ENCODE assay signal across 8 mouse cellular contexts in the genomic region with DNA sequence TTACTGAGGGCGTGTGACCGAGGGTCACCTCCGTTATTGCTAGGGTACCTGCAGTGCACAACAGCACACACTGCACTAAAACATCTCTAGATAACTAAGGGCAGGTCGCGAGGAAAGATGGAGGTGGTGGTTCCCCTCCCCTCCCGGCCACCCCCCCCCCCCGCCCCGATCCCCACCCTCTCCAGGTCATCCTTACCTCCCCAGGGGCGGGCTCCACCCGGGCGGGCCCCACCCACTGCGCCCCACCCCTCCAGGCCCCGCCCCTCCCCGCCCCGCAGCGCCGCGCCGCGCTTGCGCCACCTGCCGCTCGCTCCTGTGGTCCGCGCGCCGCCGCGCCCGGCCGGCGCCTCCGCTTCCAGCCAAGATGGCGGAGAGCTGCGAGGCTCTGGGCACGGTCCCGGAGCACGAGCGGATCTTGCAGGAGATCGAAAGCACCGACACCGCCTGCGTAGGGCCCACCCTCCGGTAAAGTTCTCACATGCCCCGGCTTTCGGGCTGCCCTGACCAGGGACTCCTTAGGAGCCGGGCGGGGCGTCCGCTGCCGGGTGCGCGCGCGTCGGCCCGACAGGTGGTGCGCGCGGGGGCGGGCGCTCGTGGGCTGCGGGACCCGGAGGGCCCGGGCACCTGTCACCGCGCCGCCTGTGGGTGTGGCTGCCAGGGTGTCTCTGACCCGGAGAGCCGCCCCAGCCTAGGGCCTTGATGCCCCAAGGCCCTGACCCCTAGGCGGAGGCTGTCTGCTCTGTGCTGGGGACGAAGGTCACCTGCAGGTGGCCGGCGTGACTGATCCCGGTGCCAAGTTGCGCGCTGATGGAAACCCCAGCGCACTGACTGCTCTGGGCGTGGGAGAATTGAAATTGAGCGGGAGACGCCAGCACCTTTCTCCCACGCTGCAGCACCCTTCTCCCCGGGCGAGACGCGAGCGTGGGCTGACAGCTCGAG. TPM values are rescaled to one million over a fixed set of nuclear protein-coding genes. Genes with fewer than 3 reads are reported as not detected.
DNase-seq lines count a peak whose midpoint lies in the region; ATAC-seq and TF ChIP-seq lines count a peak whose summit lies in the region.

A gene (plus strand): TSS at position 318 of the 939 bp plus-strand sequence.

- ATAC-seq in common myeloid progenitor, adult 5-6 weeks (replicated peaks; ENCODE audit: low read depth, poor library complexity, severe bottlenecking), result peak; percentile 50
- ATAC-seq in hindbrain, postnatal 0 days, result peak; percentile 89

- H3K36me3 ChIP-seq in hindbrain, postnatal 0 days (ENCODE audit: insufficient read depth, low read length), result no peaks in the 10 kb centered on the region
- H3K36me3 ChIP-seq in megakaryocyte, embryonic 14.5 days (replicated peaks; ENCODE audit: low read length), result peaks cover 30% of the 10 kb centered on the region

- H3K27ac ChIP-seq in hindbrain, postnatal 0 days, result peak within 1 kb of the TSS; percentile 86

- peak within 1 kb of the TSS; percentile 92 for H3K4me3 ChIP-seq in hindbrain, postnatal 0 days (ENCODE audit: low read length)
- H3K4me3 ChIP-seq in megakaryocyte, embryonic 14.5 days (replicated peaks), result peak within 1 kb of the TSS; percentile 98

- H3K27me3 ChIP-seq in hindbrain, postnatal 0 days (ENCODE audit: insufficient read depth, low read length), result 0 out of 2 replicates have a peak, but pooled peaks cover 3% of the 10 kb centered on the region
- H3K27me3 ChIP-seq in megakaryocyte, embryonic 14.5 days (replicated peaks), result no peaks in the 10 kb centered on the region

- TF ChIP-seq CTCF in hindbrain, postnatal 0 days (IDR thresholded peaks at IDR 0.05; ENCODE audit: low read depth), result peak; percentile 37

- peak within 1 kb of the TSS; percentile 81 for H3K4me2 ChIP-seq in hindbrain, postnatal 0 days (ENCODE audit: low read depth, low read length)

- no peaks in the 10 kb centered on the region for H3K9me3 ChIP-seq in hindbrain, postnatal 0 days (ENCODE audit: low read length)
- no peaks in the 10 kb centered on the region for H3K9me3 ChIP-seq in megakaryocyte, embryonic 14.5 days

- under 1% methylated on average over 77 of the region's 89 CpGs for WGBS in hindbrain, postnatal 0 days

- peak within 1 kb of the TSS; percentile 86 for H3K9ac ChIP-seq in hindbrain, postnatal 0 days (replicated peaks; ENCODE audit: low read length)

- DNase-seq in ZHBTc4 (ENCODE audit: low read depth, low spot score), result peak; percentile 89
- peak; percentile 54 to 66 for DNase-seq in gastrocnemius, adult 8-10 months (ENCODE audit: low spot score in 2 of 2)
- DNase-seq in hindbrain, postnatal 0 days (ENCODE audit: low spot score), result peak; percentile 86
- DNase-seq in left cerebral cortex, adult 9 months (ENCODE audit: low spot score in 2 of 2), result peak; percentile 20 to 59
- DNase-seq in right cerebral cortex, adult 2 months (ENCODE audit: low spot score in 2 of 2), result peak; percentile 66 to 74
- DNase-seq in urinary bladder, postnatal 36 days (ENCODE audit: low spot score in 2 of 2), result peak; percentile 58 to 74

- no peaks in the 10 kb centered on the region for H3K4me1 ChIP-seq in hindbrain, postnatal 0 days (ENCODE audit: insufficient read depth, low read length)
- peaks cover 73% of the 10 kb centered on the region for H3K4me1 ChIP-seq in megakaryocyte, embryonic 14.5 days

RNA-seq across cellular contexts. Expression of the gene that starts here (rescaled TPM):
- total RNA-seq in common myeloid progenitor, adult 5-6 weeks (2017), result 108 and 109 TPM in 2 replicates
- total RNA-seq in gastrocnemius, adult 8-10 months (2022), result 10 to 100 TPM; 53.9 to 59.3 (median 55.6) TPM
- 18.4 and 18.9 TPM in 2 replicates for total RNA-seq in hindbrain, postnatal 0 days (2014; rRNA removed)
- polyA plus RNA-seq in hindbrain, postnatal 0 days (2015; fragmentation: Nextera tagmentation; extraction: Ambion mirVana), result 18.6 and 18.8 TPM in 2 replicates
- polyA plus RNA-seq in megakaryocyte, embryonic 14.5 days (2012; ENCODE audit: insufficient read depth, low replicate concordance), result 6.6 and 14.1 TPM in 2 replicates

Comparison
In these comparisons a context has a peak if more than half of its experiments do, and no peak if none do; other contexts are left out.
1. Peak in every context shown above with its lines: DNase-seq, ATAC-seq, H3K4me3 ChIP-seq and H3K27ac ChIP-seq.